Comparison of ENCODE assay signal across 10 mouse cellular contexts in the genomic region with DNA sequence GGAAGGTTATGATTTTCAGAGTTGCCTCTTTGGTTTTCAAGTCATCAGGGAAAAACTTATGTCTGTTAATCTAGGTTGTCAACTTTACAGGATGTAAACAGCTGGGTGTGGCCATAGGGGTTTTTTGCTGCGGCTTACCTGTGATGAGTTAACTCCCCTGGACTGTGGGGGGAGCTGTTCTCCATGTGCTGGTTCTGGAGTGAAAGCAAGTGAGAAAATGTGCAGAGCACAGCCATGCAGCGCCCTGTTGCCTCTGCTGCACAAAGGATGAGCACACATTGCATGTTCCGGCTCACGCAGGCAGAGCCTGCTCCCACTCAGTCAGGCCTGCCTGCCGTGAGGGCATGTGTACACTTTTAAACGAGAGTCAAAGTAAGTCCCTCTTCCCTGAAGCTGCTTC.
A peak's percentile ranks its signal among the peaks of the same experiment; 100 is the strongest.
DNase-seq lines count a peak whose midpoint lies in the region; ATAC-seq and TF ChIP-seq lines count a peak whose summit lies in the region.
"Had no signal": no experiment of that assay in that cellular context is flagged by ENCODE, and none has a peak within 500 bp of the region (broad histone marks: within the 10 kb centered on the region; RNA-seq: fewer than 3 reads in every experiment).

No protein-coding gene starts in this region.

- DNase-seq in cerebellum, adult 11-12 months: peak; percentile 18
- peak; percentile 1 for DNase-seq in ovary, postnatal 14 days (ENCODE audit: low spot score)
- no peak for DNase-seq in ovary, adult 18-20 months (ENCODE audit: low spot score)
- DNase-seq in thymus, postnatal 14 days: peak; percentile 21
- no peak for DNase-seq in layer of hippocampus, postnatal 36 days
- DNase-seq in natural killer cell, adult 2 months (ENCODE audit: low spot score in 2 of 2): no peak

- no peak for TF ChIP-seq POLR2A in cortical plate, adult 2 months (IDR thresholded peaks at IDR 0.05; ENCODE audit: extremely low read depth, insufficient read depth, low read length)

- no peak for ATAC-seq in cerebellum, adult (ENCODE audit: insufficient number of reproducible peaks, low FRiP score, low TSS enrichment)

- H3K4me3 ChIP-seq in cortical plate, adult 2 months (ENCODE audit: insufficient read depth, low read length): no peak overlapping the region
- H3K4me3 ChIP-seq: hindbrain, embryonic 10.5 days; lung, embryonic 15.5 days had no signal

- H3K4me1 ChIP-seq in cortical plate, adult 2 months (ENCODE audit: control insufficient read depth, insufficient read depth, low read length): peaks cover 1% of the 10 kb centered on the region; the same call in 1 of the 2 replicates
- H3K4me1 ChIP-seq: hindbrain, embryonic 10.5 days; lung, embryonic 15.5 days had no signal

- H3K27ac ChIP-seq in cortical plate, adult 2 months (ENCODE audit: insufficient read depth, low read length): no peak overlapping the region
- H3K27ac ChIP-seq: hindbrain, embryonic 10.5 days; lung, embryonic 15.5 days had no signal

- TF ChIP-seq CTCF in cortical plate, adult 2 months (IDR thresholded peaks at IDR 0.05; ENCODE audit: extremely low read depth, insufficient read depth, low read length): 0 out of 2 replicates have a peak, but pooled peaks have one; percentile 29

Comparison
In these comparisons a context has a peak if more than half of its experiments do, and no peak if none do; other contexts are left out.
1. DNase-seq: peak in cerebellum, adult 11-12 months (single experiment), ovary, postnatal 14 days (single experiment) and thymus, postnatal 14 days (single experiment); none in ovary, adult 18-20 months (single experiment), layer of hippocampus, postnatal 36 days (0 of 2) and natural killer cell, adult 2 months (0 of 2).